Mouse (Mus musculus): ENCODE results near the gene Phtf1.

Phtf1 gene

GRCm38 (mm10) chr3:103967861-103968691 lies at the start of gene Phtf1:
TSS of gene Phtf1 (plus strand) at chr3:103968110.
- DNase-seq = peak; percentile 99

DNA sequence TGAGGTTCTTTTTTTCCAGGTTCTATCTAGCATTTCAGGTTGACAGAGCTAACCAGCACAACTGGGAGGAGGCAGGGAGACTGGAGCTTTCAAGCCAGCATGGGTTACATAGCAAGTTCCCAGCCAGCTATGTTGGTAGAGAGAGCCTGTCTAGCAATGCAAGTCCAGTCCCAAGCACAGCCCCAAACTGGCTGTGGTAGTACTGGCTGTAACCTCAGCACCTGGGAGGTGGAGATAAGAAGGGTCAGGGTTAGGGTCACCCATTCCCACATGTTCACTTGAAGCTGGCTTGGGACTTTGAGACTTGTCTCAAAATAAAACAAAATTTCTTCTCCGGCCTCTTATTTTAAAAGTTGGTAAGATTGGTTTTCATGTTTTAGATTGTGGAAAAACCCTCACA lies 47.8 kb upstream of the Phtf1 start:
- peak; percentile 58 for DNase-seq

GRCm38 (mm10) chr3:103925302-103925701 lies 42.6 kb upstream of the Phtf1 start:
- no peak for DNase-seq

DNA sequence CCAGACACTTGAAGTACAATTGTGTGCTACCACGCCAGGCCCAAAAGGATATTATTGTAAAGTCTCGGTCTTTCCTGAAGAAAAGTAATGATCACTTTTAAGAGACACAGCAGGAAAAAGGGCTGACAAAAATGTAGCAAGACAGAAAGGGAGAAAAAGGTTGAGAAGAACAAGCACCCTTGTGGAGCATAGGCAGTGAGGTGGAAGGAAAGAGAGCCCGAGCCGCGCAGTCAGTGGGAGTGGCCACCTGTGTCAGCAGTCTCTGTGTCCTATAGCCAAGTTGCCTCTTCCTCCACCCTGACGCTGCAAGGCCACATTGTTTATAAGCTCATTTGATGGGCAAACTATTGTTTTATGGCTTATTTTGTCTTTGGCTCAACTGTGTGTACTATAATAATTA lies 40.4 kb upstream of the Phtf1 start:
- peak; percentile 93 for DNase-seq

GRCm38 (mm10) chr3:103944794-103945562 lies 22.9 kb upstream of the Phtf1 start:
- no peak for DNase-seq

DNA sequence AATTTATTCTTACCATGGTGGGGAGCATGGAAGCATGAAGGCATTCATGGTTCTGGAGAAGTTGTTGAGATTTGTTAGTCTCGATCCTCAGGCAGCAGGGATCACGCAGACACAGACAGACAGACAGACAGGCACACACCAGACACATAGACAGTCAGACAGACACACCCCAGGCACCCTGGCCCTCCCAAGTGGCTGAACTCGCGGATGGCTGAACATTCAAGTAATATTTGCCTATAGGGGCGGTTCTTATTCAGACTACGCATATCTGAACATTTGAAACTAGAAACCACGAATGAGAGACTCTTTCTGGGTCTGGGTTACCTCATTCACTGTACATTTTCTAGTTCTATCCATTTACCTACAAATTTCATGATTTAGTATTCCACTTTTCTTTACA lies 19.2 kb upstream of the Phtf1 start:
- no peak for DNase-seq

GRCm38 (mm10) chr3:103960622-103961021 lies 7.3 kb upstream of the Phtf1 start:
- DNase-seq = no peak

DNA sequence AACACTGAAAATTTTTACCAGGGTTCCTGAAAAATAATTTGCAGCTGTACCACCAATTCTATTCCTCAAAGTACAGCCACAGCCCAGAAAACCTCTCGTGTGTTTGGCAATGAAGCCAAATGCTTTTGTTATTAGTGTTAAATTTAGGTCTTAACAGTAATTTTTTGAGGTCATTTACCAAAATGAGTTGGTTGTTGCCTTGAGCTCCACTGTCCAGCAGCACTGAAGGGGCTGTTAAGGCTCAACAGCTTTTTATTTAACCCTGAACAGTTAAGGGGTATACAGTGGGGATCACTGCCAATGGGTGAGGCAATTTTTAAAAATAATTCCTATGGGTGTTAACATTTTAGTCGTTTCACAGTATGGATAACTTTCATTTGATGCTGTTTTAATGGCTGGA lies 679 bp upstream of the Phtf1 start:
- DNase-seq = no peak

DNA sequence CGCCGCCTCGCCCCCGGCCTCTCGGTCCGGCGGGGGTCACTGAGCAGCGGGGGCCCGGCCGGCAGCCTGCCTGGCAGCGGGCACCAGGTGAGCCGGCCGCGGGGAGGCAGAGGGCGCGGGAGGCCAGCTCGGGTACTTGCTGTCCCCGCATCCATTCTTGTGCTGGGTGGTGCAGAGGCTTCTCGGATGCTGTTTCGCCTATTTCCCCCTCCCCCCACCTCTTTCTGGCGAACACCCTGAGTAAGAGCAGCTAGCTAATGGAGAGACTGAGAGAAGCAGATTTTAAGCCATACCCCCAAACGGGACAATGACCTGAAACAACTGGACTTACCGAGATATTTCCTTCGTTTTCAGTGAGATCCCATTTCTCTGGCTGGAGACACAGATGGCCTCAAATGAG lies 791 bp downstream of the Phtf1 start:
- DNase-seq = no peak

DNA sequence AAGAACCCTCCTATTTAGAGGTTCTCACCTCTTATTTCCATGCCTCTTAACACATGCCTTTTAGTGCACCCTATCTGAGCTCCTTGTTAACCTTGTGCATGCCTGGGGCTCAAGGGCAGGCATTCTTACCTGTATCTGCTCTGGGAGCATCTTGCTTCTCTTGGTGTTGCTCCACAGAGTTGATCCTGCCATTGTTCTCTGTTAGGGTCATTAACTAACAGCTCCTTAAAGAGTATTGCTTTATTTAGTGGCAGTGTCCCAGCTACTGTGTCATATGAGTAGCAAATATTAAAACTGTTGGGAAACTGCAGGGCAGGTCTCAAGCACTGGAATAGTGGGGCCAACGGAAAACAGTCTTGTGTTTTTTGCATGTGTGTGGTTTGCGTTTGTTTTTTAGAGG lies 3.2 kb downstream of the Phtf1 start:
- DNase-seq = no peak

DNA sequence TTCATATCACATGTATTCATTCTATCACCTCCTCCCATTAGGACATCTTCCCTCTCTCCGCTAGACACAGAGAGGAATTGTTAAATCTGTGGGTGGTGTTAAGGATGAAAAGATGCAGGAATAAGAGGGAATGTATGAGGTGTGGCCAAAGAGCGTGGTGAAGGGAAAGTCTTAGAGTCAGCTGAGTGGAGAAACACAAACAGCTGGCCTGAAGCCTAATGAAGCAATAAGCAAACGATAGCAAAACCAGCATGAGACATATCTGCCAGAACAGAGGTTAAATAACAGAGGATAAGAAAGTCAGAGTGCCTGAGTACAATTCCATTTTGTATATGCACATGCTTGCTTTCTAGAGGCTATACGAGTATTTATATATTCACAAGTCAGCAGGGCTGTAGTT lies 16.6 kb downstream of the Phtf1 start:
- peak; percentile 66 for DNase-seq

DNA sequence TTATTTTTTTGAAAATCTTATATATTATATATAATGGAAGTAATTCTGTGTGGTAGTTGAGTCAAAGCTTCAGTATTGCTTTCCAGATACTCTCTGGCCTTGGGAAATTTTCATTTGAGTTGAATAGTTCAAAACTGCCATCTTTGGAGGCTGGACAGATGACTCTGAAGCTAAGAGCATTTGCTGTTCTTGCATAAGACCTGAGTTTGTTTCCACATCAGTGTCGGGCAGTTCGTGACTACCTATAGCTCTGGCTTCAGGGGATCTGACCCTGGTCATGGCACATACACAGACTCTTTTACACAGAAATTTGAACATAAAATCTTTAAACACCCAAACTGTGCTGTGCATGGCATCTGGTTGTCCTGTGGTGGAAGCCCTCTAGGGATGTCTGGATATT lies 17.3 kb downstream of the Phtf1 start:
- DNase-seq = no peak

- DNase-seq = peak; percentile 25
Observed at GRCm38 (mm10) chr3:103987831-103988432, 20.0 kb downstream of the Phtf1 start.

DNA sequence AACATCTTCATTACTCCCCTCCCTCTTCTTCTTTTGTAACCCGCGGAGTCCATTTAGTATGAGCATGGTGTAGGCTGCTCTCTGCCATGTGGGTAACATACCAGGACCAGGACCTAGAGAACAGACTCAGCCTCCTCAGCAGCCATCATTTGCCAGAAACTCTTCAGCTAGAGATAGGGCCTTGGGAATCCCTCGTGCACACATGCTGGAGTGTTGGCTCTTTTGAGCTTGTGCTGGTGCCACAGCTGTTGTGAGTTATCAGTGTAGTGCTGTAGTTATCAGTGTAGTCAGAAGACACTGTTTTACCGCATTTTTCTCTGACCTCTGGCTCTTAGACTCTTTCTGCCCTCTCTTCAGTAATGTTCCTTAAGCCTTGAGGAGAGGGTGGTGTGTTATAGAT lies 21.4 kb downstream of the Phtf1 start:
- DNase-seq = peak; percentile 81

DNA sequence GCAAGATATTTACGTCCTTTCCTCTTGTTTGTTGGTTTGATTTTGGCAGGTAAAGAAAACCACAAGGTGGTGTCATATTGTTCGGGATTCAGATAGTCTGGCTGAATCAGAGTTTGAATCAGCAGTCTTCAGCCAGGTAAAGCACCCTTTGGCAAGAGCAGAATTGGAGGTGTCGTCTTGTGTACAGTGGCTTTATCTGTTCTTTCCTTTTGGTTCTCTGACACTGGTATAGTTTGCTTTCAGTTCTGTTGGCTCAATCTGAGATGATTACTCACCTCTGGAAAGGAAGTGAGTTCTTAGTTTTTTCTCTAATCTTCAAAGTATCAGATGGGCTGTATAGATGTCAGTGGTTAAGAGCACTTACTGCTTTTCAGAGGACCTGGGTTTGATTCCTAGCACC lies 23.4 kb downstream of the Phtf1 start:
- DNase-seq = no peak

DNA sequence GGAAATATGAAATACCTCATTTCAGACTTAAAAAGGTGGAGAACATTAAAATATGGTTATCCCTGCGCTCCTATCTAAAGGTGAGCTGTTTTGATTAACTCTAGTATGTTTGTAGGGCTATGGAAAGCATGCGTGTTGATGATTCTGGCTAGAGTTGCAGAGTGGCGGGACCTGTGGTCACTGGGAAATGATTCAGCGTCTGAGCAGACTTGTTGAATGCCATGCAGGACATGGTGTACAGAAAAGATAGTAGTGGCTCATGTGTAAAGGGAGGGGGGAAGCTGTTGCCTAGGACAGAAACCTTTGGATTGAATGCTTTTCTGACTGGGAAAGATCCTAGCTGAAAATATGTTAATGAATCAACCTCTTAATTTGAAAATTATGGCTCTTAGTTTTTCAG lies 30.8 kb downstream of the Phtf1 start:
- peak; percentile 55 for DNase-seq

DNA sequence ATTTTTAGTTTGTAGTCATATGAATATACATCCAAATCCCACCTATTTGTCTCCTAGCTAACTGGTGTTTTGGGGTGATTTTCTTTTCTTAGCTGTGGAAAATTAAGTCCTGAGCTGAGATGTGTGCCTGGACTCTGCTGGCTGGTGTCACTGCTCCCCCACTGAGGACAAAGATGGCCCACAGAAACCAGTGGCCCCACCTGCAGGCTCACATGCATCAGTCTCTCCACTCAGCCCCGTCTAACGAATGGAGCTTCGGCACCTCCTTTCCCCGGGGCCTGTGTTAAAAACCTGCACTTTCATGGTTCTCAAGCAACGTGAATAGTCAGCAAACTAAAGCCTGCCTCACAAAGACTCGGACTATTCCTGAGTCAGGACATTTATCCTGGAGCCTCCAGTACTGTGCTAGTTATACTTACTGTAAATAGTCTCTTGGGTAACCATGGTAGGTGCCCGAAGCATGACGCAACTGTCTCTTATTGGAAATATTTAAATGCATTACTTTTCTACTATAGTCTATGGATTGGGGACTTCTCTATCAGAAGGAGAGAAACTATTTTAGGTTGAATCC lies 39.1 kb downstream of the Phtf1 start:
- peak; percentile 67 for DNase-seq

DNA sequence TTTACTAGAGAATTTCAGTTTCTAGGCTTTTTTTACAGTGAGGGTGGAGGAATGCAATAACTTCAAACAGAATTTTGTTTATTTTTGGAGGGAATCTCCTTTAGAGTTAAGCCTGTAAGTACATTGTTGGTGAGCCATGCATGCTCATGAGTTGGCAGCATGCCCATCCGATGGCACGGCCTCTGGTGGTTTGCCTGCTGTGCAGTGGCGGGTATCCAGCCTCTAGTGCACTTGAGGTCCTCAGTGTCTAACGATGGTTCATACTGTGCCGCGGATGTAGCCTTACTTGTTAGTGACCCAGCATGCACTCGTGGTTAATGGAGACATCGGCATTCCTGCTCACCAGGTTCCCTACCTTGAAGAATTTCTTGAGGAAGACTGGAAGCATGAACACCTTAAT lies 39.6 kb downstream of the Phtf1 start:
- DNase-seq = peak; percentile 89

DNA sequence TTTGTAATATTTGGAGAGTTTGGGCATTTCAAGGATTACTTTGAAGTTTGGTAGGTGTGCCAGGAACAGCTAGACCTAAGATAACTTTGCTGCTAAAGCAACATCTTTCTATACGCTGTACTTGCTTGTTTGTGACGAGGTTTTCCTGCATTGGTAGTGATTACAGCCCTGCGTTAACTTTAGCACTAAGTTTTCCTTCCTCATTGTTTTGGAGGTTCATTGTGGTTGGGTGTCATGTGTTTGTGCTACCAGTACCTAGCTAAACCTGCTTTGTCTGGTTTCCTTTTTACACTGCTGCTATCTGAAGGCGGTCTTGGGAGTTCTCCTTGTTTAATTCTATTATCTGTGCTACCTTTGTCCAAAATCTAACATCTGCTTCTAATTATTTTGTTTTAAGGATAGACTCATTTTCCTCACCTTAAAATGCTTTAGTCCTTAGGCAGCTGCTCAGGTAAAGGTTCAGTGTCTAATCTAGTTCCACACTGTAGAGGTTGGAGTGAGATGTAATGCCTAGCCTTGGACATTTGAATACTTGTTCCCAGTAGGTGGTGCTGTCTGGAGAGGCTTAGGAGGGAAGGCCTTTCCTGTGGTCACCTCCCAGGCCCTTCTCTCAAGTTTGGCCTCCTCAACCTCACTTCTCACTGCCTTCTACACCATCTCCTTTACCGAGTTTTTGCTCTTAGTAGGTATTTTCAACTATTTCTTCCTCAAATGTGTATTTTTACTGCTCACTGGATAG lies 42.2 kb downstream of the Phtf1 start:
- peak; percentile 29 for DNase-seq

DNA sequence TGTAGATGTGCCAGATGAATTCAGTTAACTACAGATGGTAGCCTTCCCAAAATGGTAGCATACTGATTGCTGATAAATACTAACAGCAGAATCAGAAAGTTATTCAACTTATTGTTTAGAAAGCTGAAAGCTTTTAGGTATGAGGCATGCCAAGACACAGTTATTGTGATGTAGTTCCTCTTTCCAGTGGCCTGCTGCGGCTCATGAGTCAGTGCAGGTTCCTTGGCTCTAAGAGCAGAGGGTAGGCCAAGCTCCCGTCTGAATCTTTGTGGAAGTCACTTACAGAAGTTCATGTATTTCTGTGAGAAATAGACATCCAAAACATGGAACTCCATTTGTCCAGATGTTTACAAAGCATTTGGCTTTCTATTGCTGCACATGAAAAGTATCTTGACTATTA lies 44.1 kb downstream of the Phtf1 start:
- DNase-seq = peak; percentile 42

DNA sequence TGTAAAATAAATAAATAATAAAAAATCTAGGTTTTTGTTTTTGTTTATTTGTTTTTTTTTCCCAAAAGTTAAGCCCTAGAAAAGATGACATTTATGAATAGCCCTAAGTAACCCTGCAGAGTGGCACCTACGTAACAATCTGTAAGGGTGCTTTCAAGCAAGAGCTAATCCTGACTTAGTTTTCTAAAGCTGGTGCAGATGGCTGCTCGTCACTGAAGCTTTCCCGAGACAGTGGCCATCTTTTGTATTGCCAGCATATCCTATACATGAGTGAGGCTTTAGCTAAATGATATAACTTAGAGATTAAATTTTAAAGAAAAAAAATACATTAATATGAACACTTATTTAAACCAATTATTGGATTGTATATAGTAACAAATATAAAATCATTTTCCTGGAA lies 50.0 kb downstream of the Phtf1 start:
- DNase-seq = no peak

GRCm38 (mm10) chr3:104019453-104019852 lies 51.5 kb downstream of the Phtf1 start:
- no peak for DNase-seq

DNA sequence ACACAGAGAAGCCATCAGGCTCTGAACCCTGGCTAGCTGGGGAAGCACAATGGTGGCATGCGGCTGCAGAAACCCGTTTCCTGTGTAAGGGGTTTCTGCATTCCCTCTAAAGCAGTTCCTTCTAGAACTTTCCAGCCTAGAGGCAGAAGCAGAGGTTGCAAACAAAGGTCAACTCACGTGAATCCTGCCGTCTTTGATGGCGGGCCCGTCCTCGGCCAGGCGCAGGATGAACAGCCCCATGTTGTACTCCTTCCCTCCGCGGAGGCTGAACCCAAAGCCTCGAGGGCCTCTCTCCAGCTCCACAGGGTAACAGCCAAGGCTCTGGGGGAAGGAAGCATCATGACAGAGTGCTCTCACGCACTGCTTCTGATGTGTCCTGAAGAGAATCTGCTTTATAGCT lies 52.2 kb downstream of the Phtf1 start:
- no peak for DNase-seq

Measured in heart, adult 11 months (tissue).